Mouse (Mus musculus) cerebellum, adult 2 months (tissue): ENCODE results near the gene Rhbdl1. TPM values are rescaled to one million over a fixed set of nuclear protein-coding genes. Genes with fewer than 3 reads are reported as not detected.
A peak's percentile ranks its signal among the peaks of the same experiment; 100 is the strongest.

ENCODE experiments used
- DNase-seq, 2 experiments: peaks; one replicate each; pipeline ENCODE4 v3.0.0; 2021
- H3K27ac ChIP-seq: fragments of 200-500 bp; 2 replicates; pipeline ENCODE4 v1.5.1; 2012; ENCODE audit warnings: low read length, control low read depth, inconsistent platforms; ENCODE audit not compliant: insufficient read depth
- H3K27me3 ChIP-seq: fragments of 200-500 bp; 2 replicates; pipeline ENCODE4 v1.6.1; 2012; ENCODE audit warnings: inconsistent platforms, mild to moderate bottlenecking, low read length, moderate library complexity; ENCODE audit not compliant: control insufficient read depth, insufficient read depth
- H3K4me1 ChIP-seq: fragments of 200-500 bp; 2 replicates; pipeline ENCODE4 v1.6.1; 2011; ENCODE audit warnings: low read length; ENCODE audit not compliant: control insufficient read depth, insufficient read depth
- H3K4me3 ChIP-seq: fragments of 200-500 bp; replicated peaks from 2 replicates; pipeline ENCODE3; 2011; ENCODE audit warnings: mild to moderate bottlenecking, low read depth, low read length, control low read depth; ENCODE audit not compliant: insufficient read depth
- CTCF ChIP-seq: fragments of 200-500 bp; IDR thresholded peaks from 2 replicates; pipeline ENCODE4 v1.5.1; 2011; ENCODE audit warnings: low read depth, mild to moderate bottlenecking, control low read depth, low read length, moderate library complexity, borderline replicate concordance; ENCODE audit not compliant: insufficient read depth
- POLR2A ChIP-seq: fragments of 200-500 bp; IDR thresholded peaks from 2 replicates; pipeline ENCODE4 v1.6.1; 2011; ENCODE audit warnings: low read length, control low read depth, borderline replicate concordance; ENCODE audit not compliant: insufficient read depth
- WGBS: fragments of 180-500 bp; shearing (Covaris S2); methylation state at CpG from one replicate; pipeline ENCODE4 v1.1.7; 2018; 5-methylcytosine and 5-hydroxymethylcytosine counted together
- polyA plus RNA-seq: library from polyadenylated mRNA; depleted of rRNA; stranded (reverse); fragments of >200 nt; gene quantifications from 2 replicates; pipeline ENCODE4 v1.2.3, GENCODE M21; 2012

Gene Rhbdl1
- polyA plus RNA-seq, 1 experiment = 111 TPM

DNA sequence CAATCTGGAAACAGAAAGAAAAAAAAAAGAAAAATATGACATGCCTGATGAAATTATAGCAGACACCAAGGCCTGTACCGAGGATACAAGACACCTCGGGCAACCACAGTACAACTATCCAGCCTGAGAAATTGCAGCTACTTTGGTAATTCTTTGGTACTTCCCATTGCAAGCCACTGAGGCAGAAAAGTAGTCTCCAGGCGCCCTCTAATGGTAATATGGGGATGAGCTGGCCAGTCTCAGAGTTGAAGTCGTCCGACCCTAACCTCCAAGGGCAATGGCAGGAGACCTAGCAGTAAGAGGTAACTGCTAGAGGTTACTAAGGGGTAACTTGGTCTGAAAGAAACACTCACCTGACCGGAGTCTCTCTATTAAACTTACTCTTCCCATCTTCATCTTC is 36.1 kb downstream of the Rhbdl1 start:
- Histone ChIP-seq H3K27ac (no peak overlapping the region), H3K4me1 (no peaks in the 10 kb centered on the region), H3K27me3 (no peaks in the 10 kb centered on the region), H3K4me3 (no peak overlapping the region)
- WGBS = 5% methylated on average over 6 of the region's 6 CpGs
- peak; percentile 82 for TF ChIP-seq CTCF
- no peak for TF ChIP-seq POLR2A
- peak; percentile 72 to 77 for DNase-seq

DNA sequence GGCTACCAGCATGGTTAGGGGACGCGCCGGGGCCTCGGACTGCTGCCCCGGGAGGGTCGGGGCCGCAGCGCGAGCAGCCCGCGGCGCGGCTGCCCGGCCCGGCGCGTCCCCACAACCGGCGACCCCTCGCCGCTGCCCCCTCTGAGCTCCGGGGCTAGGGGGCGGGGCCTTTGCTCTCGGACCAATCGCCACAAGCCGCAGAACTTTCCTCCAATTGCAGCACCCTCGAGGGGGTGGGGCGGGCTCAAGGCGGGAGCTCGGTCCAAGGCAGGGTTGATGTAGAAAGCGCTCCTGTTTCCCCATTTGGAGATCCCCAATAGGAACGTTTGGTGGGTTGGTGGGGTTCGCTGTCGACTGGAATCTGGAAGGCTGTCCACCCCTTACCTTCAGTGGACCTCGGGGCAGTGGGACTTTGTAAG is 40.1 kb downstream of the Rhbdl1 start, which contains the start of gene Metrn:
Gene Metrn, minus strand, starts transcription at position 186 of the 419 bp plus-strand sequence.
- H3K27ac ChIP-seq = peak within 1 kb of the TSS; percentile 9; the same call in 1 of the 2 replicates
- peak within 1 kb of the TSS; percentile 42 for H3K4me3 ChIP-seq
- H3K4me1 ChIP-seq = peaks cover 8% of the 10 kb centered on the region
- TF ChIP-seq CTCF (no peak), POLR2A (no peak)
- under 1% methylated on average over 35 of the region's 35 CpGs for WGBS
- no peaks in the 10 kb centered on the region for H3K27me3 ChIP-seq
- peak in 1 of 2 experiments; percentile 70 for DNase-seq

DNA sequence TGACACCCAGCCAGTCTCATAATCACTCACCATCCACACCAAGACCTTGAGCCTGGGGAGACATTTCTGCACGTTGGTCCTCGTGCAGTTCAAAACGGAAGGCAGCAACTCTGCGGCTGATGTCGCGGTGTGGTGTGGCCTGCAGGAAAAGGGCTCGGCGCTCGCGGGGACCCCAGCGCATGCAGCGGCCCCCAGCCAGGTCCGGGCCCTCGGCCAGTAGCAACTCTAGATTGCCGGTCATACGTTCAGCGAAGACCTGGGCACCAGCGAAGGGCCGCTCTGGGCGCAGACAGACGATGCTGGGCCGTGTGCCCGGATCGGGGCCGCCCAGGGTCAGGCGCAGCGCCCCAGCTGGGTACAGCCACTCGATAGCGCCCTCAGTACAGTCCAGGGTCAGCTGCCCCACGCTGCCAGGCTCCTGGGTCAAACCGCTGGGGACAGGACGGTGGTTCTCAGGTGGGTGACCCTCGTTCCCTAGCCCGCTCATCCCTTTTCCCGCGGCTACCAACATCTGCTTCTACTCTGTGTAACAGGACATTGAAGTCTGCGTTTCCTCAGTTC is 40.8 kb downstream of the Rhbdl1 start:
- H3K4me1 ChIP-seq = peaks cover 8% of the 10 kb centered on the region
- DNase-seq = no peak
- TF ChIP-seq POLR2A = no peak
- no peak for TF ChIP-seq CTCF
- H3K4me3 ChIP-seq = peak overlapping the region; percentile 42
- H3K27ac ChIP-seq = peak overlapping the region; percentile 9; the same call in 1 of the 2 replicates
- no peaks in the 10 kb centered on the region for H3K27me3 ChIP-seq
- WGBS = 5% methylated on average over 37 of the region's 37 CpGs

DNA sequence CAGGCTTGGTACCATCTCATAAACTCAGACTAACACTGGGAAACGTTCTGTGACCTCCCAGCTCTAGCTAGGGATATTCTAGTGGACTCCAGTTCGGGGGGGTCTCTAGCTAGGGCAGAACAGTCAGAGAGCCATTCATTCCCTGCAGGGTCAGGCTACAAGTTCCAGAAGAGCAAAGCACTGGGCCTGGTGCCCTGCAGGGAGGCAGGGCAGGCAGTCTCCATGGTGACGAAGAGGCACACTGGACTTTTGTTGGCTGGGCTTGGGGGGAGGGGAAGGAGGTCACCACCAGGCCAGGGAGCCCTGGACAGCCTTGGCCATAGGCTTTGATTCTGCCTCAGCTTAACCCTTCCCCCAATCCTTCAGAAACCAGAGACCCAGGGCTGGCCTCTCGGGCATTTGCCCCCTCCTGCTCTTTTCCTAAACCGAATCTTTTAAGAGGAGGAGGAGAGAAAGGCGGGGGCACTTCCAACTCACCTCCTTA is 41.4 kb downstream of the Rhbdl1 start, which contains the start of gene AC134908.4:
Gene AC134908.4, minus strand, starts transcription at position 51 of the 484 bp plus-strand sequence.
- peak within 1 kb of the TSS; percentile 56; the same call in 1 of the 2 replicates for H3K27ac ChIP-seq
- TF ChIP-seq CTCF = no peak
- no peak for TF ChIP-seq POLR2A
- peak in 1 of 2 experiments; percentile 68 for DNase-seq
- H3K27me3 ChIP-seq = no peaks in the 10 kb centered on the region
- H3K4me1 ChIP-seq = peaks cover 8% of the 10 kb centered on the region
- peak within 1 kb of the TSS; percentile 42 for H3K4me3 ChIP-seq
- 38% methylated on average over 6 of the region's 6 CpGs for WGBS

DNA sequence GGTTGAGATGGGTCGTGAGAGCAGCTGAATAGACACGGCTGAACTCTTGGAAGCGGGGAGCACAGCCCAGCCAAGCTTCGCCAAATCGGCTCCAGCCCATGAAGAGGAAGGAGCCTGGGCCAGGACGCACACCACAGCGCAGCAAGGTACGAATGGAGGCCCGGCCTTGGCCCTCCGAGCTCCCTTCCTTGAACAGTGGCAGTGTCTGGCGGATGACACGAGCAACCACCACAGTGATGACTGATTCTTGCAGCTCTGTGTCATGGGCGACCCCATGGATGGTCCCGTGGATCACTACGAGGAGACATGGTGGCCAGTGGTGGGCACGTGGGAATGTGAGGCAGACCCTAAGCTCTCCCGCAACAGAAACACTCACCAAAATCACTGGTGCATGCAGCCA is 42.1 kb downstream of the Rhbdl1 start:
- TF ChIP-seq CTCF = no peak
- no peak for TF ChIP-seq POLR2A
- Histone ChIP-seq H3K27ac (peak overlapping the region; percentile 56; the same call in 1 of the 2 replicates), H3K27me3 (no peaks in the 10 kb centered on the region), H3K4me3 (no peak overlapping the region), H3K4me1 (peaks cover 8% of the 10 kb centered on the region)
- 45% methylated on average over 17 of the region's 17 CpGs for WGBS
- DNase-seq = no peak

DNA sequence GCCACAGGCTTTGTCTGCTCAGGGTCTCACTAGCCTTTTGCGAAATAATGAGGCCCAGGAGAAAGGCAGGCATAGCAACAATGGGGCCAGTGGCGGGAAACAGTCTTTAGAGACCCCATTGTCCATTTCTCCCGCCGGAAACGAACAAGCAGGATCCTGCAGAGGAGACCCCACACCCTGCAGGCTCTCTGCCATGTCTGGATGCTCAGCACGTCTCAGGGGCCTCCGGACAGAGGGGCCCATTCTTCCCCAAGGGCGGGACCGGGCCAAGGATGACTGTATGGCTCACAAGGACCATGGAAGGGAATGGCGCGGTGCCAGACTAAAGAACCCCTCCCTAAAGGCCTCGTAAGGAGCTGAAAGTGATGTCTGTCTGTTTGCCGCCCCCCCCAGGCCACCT is 42.9 kb downstream of the Rhbdl1 start:
- peak in 1 of 2 experiments; percentile 27 for DNase-seq
- no peaks in the 10 kb centered on the region for H3K27me3 ChIP-seq
- no peak overlapping the region for H3K4me3 ChIP-seq
- H3K27ac ChIP-seq = no peak overlapping the region
- WGBS = 20% methylated on average over 13 of the region's 13 CpGs
- peaks cover 8% of the 10 kb centered on the region for H3K4me1 ChIP-seq
- TF ChIP-seq POLR2A = no peak
- TF ChIP-seq CTCF = no peak

DNA sequence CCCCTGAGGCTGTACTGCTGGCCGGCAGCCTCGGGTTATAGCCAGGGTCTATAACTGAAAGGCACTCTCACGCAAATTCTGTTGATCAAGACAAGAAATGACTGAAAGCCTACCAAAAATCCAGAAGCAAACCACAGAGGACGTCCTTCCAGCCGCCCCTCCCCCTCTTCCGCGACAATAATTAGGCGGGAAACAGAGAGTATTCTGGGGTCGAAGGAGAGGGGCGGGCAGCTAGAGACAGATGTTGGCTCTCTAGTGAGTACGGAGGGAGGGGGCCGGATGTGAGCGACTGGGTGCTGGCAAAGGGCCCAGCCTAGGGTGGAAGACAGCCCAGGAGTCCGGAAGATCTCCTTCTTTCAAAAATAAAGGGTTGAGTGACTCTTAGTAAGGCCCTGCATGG is 44.5 kb downstream of the Rhbdl1 start, which contains the start of gene Fam173a:
Gene Fam173a, minus strand, starts transcription at position 287 of the 400 bp plus-strand sequence.
- DNase-seq = peak in 1 of 2 experiments; percentile 64
- Histone ChIP-seq H3K27ac (peak within 1 kb of the TSS; percentile 95), H3K27me3 (no peaks in the 10 kb centered on the region), H3K4me1 (peaks cover 8% of the 10 kb centered on the region), H3K4me3 (peak within 1 kb of the TSS; percentile 91)
- WGBS = 0% methylated on average over 14 of the region's 14 CpGs
- no peak for TF ChIP-seq CTCF
- TF ChIP-seq POLR2A = no peak

DNA sequence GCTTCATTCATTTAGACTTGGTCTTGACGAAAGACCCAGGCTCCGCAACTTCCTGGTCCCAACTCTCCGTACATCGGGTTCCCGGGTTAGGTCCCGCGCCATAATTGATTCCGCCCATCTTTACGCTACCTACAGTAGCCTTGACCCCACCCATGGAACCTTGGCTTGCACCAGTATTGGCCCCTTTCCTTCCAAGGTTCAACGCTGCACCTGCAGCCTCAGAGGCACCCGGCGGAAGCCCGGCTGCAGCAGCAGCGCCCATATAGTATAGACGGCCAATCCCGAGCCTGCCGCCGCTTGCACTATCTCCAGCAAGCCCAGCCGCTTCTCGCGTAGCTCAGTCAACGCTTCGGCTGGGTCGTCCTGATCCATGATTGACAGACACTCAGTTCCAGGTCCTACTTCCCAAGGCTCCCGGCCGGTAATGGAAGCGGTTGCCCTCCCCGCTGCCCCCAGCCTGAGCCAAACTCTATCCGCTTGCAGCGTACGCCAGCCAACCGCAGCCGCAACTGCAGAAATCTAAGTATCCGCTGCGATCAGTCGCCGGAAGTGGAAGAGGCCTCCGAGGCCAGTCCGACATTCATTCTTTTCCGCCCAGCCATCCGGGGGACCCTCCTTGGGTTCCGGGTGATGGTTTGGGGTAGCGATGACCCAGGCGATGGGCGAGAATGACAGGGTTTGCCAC is 45.1 kb downstream of the Rhbdl1 start:
- Histone ChIP-seq H3K27me3 (no peaks in the 10 kb centered on the region), H3K27ac (peak overlapping the region; percentile 95), H3K4me1 (peaks cover 8% of the 10 kb centered on the region), H3K4me3 (peak overlapping the region; percentile 91)
- TF ChIP-seq POLR2A = peak; percentile 93
- TF ChIP-seq CTCF = no peak
- under 1% methylated on average over 45 of the region's 45 CpGs for WGBS
- peak; percentile 86 to 92 for DNase-seq
